Mouse (Mus musculus) hindbrain, embryonic 14.5 days (tissue): ENCODE measurements around the gene Dysf. TPM values are rescaled to one million over a fixed set of nuclear protein-coding genes. Genes with fewer than 3 reads are reported as not detected.

Source experiments
- ATAC-seq: fragments of 200-750 bp; cut with Nextera tagmentation; 2 replicates; pipeline ENCODE4 v1.8.0; 2017; ENCODE audit warnings: moderate number of reproducible peaks, mild to moderate bottlenecking, moderate TSS enrichment, moderate library complexity; ENCODE audit not compliant: low FRiP score
- DNase-seq: peaks from one replicate; pipeline ENCODE4 v3.0.0-alpha.2; 2015; ENCODE audit warnings: low spot score
- H3K27ac ChIP-seq: fragments of 300-500 bp; sonication (generic); 2 replicates; pipeline ENCODE4 v1.5.1; 2014; ENCODE audit warnings: mild to moderate bottlenecking, moderate library complexity
- H3K27me3 ChIP-seq: fragments of 300-500 bp; sonication (generic); 2 replicates; pipeline ENCODE4 v1.6.1; 2014; ENCODE audit warnings: mild to moderate bottlenecking, low read length, mixed read lengths; ENCODE audit not compliant: control insufficient read depth, insufficient read depth
- H3K36me3 ChIP-seq: fragments of 300-500 bp; sonication (generic); replicated peaks from 2 replicates; pipeline ENCODE4 v1.6.1; 2014; ENCODE audit not compliant: control insufficient read depth, insufficient read depth
- H3K4me1 ChIP-seq: fragments of 300-500 bp; sonication (generic); replicated peaks from 2 replicates; pipeline ENCODE4 v1.6.1; 2014; ENCODE audit warnings: antibody characterized with exemption, low read length, mixed read lengths; ENCODE audit not compliant: control insufficient read depth, insufficient read depth
- H3K4me2 ChIP-seq: fragments of 300-500 bp; sonication (generic); replicated peaks from 2 replicates; pipeline ENCODE4 v1.6.1; 2014; ENCODE audit warnings: mild to moderate bottlenecking, moderate library complexity
- H3K4me3 ChIP-seq: fragments of 300-500 bp; sonication (generic); replicated peaks from 2 replicates; pipeline ENCODE4 v1.5.1; 2014; ENCODE audit warnings: mild to moderate bottlenecking, low read length
- H3K9ac ChIP-seq: fragments of 300-500 bp; sonication (generic); 2 replicates; pipeline ENCODE4 v1.6.1; 2014
- H3K9me3 ChIP-seq: fragments of 300-500 bp; sonication (generic); 2 replicates; pipeline ENCODE4 v1.6.1; 2016; ENCODE audit warnings: low read length; ENCODE audit not compliant: control insufficient read depth
- WGBS: fragments of 180-500 bp; shearing (Covaris S2); extraction: QIAGEN DNeasy Blood & Tissue Kit; methylation state at CpG from one replicate; pipeline ENCODE4 v1.1.7; 2014; 5-methylcytosine and 5-hydroxymethylcytosine counted together
- polyA plus RNA-seq: library from polyadenylated mRNA; unstranded; fragments of >200 nt; fragmentation: Nextera tagmentation; extraction: Ambion mirVana; gene quantifications from 2 replicates; pipeline ENCODE4 v1.2.1, GENCODE M21; 2014

Dysf gene
- polyA plus RNA-seq, 1 experiment from 2014 or later = 3.3 TPM

DNA sequence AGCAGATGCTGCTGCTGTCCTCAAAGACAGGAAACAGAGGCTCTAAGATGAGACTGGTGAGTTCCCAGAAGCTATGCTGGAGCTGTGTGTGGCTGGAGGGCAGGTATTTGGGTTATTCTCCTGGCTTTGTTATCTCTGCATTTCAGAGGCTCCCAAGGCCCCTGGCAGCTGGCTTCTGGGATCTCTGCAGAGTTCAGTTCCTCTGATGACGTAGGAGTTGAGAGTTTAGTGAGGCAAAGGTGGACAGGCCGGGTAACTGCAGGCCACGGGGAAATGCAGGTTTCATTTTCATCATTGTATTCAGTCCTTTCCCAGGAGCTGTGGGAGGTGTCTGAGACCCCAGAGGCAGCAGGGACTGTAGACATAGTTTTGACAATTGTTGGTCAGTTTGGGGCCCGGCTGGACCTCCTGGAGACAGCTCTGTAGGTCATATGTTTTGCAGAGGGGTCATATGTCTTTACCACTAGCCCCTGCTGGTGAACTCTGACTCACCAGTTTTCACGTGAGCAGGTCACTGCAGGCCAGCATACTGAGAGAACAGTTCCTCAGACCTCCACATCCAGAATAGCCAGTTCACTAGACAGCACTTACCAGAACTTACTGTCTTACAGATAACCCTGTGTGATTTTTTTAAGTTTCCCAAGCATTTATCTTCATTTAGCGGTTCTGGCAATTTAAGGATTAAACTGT, 35.0 kb downstream of the Dysf start:
- 72% methylated on average over 6 of the region's 6 CpGs for WGBS
- DNase-seq (no peak), ATAC-seq (no peak)
- Histone ChIP-seq H3K4me2 (no peak overlapping the region), H3K27ac (no peak overlapping the region), H3K9ac (no peak overlapping the region), H3K36me3 (no peaks in the 10 kb centered on the region), H3K4me1 (no peaks in the 10 kb centered on the region), H3K9me3 (no peaks in the 10 kb centered on the region), H3K4me3 (no peak overlapping the region), H3K27me3 (no peaks in the 10 kb centered on the region)

DNA sequence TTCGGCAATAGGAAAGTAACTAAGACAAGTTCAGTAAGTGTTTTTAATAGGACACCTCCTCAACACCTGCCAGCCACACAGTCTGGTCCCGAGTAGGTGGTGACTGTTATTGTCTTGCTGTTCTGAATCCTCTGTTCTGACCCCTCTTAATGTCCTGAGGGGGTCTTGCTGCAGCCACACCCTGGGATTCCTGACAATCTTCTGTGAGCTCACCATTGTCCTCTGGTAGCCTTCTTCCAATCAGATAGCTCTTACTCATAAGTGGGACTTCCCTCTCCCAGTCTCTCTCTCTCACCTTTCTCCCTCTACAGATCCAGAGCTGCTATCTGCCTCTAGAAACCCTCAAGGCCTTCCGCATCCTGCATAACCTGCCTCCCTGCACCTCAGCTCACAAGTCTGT, 36.3 kb downstream of the Dysf start:
- Histone ChIP-seq H3K4me3 (no peak overlapping the region), H3K9ac (no peak overlapping the region), H3K4me2 (no peak overlapping the region), H3K9me3 (no peaks in the 10 kb centered on the region), H3K4me1 (no peaks in the 10 kb centered on the region), H3K27ac (no peak overlapping the region), H3K27me3 (no peaks in the 10 kb centered on the region), H3K36me3 (no peaks in the 10 kb centered on the region)
- DNase-seq = no peak
- ATAC-seq = no peak
- WGBS = 84% methylated on average over 3 of the region's 3 CpGs

GRCm38 (mm10) chr6:84048856-84049255, 40.5 kb downstream of the Dysf start:
- Histone ChIP-seq H3K9me3 (no peaks in the 10 kb centered on the region), H3K9ac (no peak overlapping the region), H3K4me2 (no peak overlapping the region), H3K4me1 (no peaks in the 10 kb centered on the region), H3K27me3 (no peaks in the 10 kb centered on the region), H3K4me3 (no peak overlapping the region), H3K36me3 (no peaks in the 10 kb centered on the region), H3K27ac (0 out of 2 replicates have a peak overlapping the region, but pooled peaks have one; percentile 43)
- DNase-seq (no peak), ATAC-seq (no peak)
- 79% methylated on average over 2 of the region's 2 CpGs for WGBS

GRCm38 (mm10) chr6:84050238-84050637, 41.8 kb downstream of the Dysf start:
- no peaks in the 10 kb centered on the region for H3K36me3 ChIP-seq
- DNase-seq = no peak
- no peak overlapping the region for H3K27ac ChIP-seq
- H3K27me3 ChIP-seq = no peaks in the 10 kb centered on the region
- no peak overlapping the region for H3K4me3 ChIP-seq
- H3K9ac ChIP-seq = no peak overlapping the region
- no peaks in the 10 kb centered on the region for H3K9me3 ChIP-seq
- no peaks in the 10 kb centered on the region for H3K4me1 ChIP-seq
- no peak for ATAC-seq
- 94% methylated on average over 4 of the region's 4 CpGs for WGBS
- H3K4me2 ChIP-seq = no peak overlapping the region

GRCm38 (mm10) chr6:84051032-84051431, 42.6 kb downstream of the Dysf start:
- H3K27me3 ChIP-seq = no peaks in the 10 kb centered on the region
- H3K27ac ChIP-seq = no peak overlapping the region
- no peak overlapping the region for H3K4me2 ChIP-seq
- H3K9ac ChIP-seq = no peak overlapping the region
- DNase-seq (no peak), ATAC-seq (no peak)
- H3K4me3 ChIP-seq = no peak overlapping the region
- no peaks in the 10 kb centered on the region for H3K4me1 ChIP-seq
- H3K9me3 ChIP-seq = no peaks in the 10 kb centered on the region
- WGBS = 57% methylated on average over 6 of the region's 6 CpGs
- H3K36me3 ChIP-seq = no peaks in the 10 kb centered on the region

DNA sequence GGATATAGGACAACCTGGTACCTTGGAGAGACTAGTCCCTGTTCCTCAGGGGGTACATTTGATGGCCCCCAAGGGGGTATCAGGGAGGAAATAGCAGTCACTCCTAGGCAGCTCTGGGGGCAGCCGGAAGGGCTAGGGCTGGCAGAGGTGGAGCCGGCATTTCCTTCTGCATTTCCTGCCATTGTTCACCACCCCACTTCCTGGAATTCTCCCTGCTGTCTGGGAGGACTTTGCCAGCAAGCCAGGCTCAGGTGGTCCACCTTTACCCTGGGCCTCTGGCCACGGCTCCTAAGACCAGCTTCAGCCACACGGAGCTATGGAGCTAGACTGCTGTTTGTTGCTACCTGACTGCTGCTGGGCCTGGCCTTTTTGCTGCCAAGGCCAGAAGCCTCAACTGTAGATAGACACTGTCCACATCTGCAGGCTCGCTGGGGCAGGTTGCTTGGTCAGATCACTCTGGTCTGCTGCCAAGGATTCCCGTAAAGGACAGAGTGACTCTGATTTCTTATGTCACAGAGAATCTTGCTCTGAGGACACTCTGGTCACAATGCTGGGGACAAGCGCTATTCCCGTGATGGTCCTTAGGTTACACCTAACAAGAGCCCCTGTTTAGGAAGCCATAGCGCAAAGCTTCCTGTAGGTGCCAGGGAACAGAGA, 45.6 kb downstream of the Dysf start:
- Histone ChIP-seq H3K27ac (no peak overlapping the region), H3K9me3 (no peaks in the 10 kb centered on the region), H3K36me3 (no peaks in the 10 kb centered on the region), H3K9ac (no peak overlapping the region), H3K4me2 (no peak overlapping the region), H3K4me1 (no peaks in the 10 kb centered on the region), H3K27me3 (no peaks in the 10 kb centered on the region), H3K4me3 (no peak overlapping the region)
- WGBS = 88% methylated on average over 9 of the region's 9 CpGs
- DNase-seq (no peak), ATAC-seq (no peak)

DNA sequence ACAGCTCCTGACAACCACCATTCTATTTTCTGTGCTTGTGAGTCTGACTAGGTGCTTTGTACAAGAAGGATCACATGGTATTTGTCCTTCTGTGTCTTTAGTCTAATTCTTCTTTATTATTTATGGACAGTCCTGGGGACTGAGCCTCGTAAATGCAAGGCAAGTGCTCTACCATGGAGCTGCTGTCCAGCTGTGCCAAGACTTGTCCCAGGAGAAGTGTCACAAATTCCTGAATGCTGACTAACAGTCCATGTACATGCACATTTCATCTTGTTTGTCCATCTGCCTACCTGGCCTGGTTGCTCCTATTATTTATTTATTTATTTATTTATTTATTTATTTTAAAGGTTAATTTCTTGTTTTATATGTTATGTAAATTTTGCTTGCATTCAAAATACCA, 47.2 kb downstream of the Dysf start:
- DNase-seq = no peak
- no peak overlapping the region for H3K9ac ChIP-seq
- WGBS = 47% methylated on average over 1 of the region's 1 CpGs
- no peak for ATAC-seq
- H3K4me1 ChIP-seq = no peaks in the 10 kb centered on the region
- H3K27ac ChIP-seq = no peak overlapping the region
- H3K36me3 ChIP-seq = no peaks in the 10 kb centered on the region
- H3K27me3 ChIP-seq = no peaks in the 10 kb centered on the region
- H3K4me2 ChIP-seq = no peak overlapping the region
- no peaks in the 10 kb centered on the region for H3K9me3 ChIP-seq
- H3K4me3 ChIP-seq = no peak overlapping the region

GRCm38 (mm10) chr6:84057216-84057615, 48.8 kb downstream of the Dysf start:
- 87% methylated on average over 8 of the region's 8 CpGs for WGBS
- Histone ChIP-seq H3K27ac (no peak overlapping the region), H3K4me1 (no peaks in the 10 kb centered on the region), H3K4me3 (no peak overlapping the region), H3K4me2 (no peak overlapping the region), H3K36me3 (no peaks in the 10 kb centered on the region), H3K9me3 (no peaks in the 10 kb centered on the region), H3K9ac (no peak overlapping the region), H3K27me3 (no peaks in the 10 kb centered on the region)
- DNase-seq (no peak), ATAC-seq (no peak)

GRCm38 (mm10) chr6:84058671-84059141, 50.3 kb downstream of the Dysf start:
- H3K36me3 ChIP-seq = no peaks in the 10 kb centered on the region
- no peaks in the 10 kb centered on the region for H3K9me3 ChIP-seq
- no peak overlapping the region for H3K4me2 ChIP-seq
- H3K27me3 ChIP-seq = no peaks in the 10 kb centered on the region
- H3K27ac ChIP-seq = no peak overlapping the region
- no peak overlapping the region for H3K9ac ChIP-seq
- WGBS = 74% methylated on average over 5 of the region's 5 CpGs
- ATAC-seq (no peak), DNase-seq (no peak)
- no peak overlapping the region for H3K4me3 ChIP-seq
- H3K4me1 ChIP-seq = no peaks in the 10 kb centered on the region
